Mouse (Mus musculus): ENCODE measurements around the gene Cfap54.

The Cfap54 gene

GRCm38 (mm10) chr10:92790893-92791530 lies 290.4 kb downstream of the Cfap54 start:
- DNase-seq (ENCODE audit: extremely low spot score, low read depth, low spot score): no peak

DNA sequence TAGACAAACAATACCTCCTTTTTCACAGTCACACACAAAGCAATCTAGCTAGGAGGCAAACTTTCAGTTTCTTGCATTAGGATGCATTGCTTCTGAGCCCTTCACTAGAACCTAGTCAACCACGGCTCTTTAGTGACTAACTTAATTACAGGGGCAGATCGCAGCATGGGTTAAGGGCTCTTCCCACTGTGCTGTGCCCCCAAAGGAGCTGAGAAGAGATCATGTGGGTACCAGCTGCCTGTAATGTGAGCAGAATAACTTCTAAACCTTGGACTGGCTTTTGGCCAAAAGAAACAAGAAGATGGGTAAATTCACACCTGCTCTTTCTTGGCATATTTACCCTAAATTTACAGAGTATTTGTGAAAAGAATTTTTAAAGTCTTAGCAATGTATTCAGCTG lies 291.2 kb downstream of the Cfap54 start:
- DNase-seq (ENCODE audit: extremely low spot score, low read depth, low spot score): no peak

- no peak for DNase-seq (ENCODE audit: extremely low spot score, low read depth, low spot score)
Measured at GRCm38 (mm10) chr10:92788410-92789096, 292.9 kb downstream of the Cfap54 start.

DNA sequence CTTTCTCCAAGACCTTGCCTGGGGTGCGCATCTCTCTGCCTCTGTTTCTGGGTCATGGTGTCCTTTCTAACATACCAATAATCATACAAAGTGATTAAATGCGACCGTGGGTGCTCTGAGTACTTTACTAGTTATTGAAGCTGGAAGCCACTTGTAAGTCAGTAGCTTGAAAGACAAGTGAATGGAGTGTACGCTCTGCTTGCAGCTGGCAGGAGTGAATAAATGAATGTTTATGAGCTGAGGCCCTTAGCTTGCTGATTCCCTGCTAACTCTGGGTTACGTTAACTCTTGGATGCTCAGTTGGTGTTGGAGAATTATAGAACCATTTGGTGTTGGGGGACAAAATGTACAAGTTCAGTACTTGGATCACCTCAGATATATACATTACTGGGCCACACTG lies 298.7 kb downstream of the Cfap54 start:
- DNase-seq (ENCODE audit: extremely low spot score, low read depth, low spot score): no peak

DNA sequence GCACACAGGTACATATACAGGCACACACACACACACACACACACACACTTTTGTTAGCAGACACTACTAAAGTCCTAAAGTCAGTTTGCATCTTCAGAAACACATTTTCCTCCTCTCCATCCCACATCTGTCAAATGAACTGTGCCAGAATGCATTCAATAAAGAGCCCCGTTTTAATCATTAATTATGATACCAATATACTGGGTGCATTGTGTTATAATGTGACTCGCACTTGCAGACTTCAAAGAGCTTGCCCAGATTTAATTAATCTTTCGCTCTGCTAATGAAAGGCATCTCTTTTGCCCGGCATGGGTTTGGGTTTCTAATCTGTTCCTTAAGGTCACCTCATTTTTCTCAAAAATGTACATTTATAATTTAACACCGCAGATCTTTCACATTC lies 327.1 kb downstream of the Cfap54 start:
- DNase-seq (ENCODE audit: extremely low spot score, low read depth, low spot score): no peak

DNA sequence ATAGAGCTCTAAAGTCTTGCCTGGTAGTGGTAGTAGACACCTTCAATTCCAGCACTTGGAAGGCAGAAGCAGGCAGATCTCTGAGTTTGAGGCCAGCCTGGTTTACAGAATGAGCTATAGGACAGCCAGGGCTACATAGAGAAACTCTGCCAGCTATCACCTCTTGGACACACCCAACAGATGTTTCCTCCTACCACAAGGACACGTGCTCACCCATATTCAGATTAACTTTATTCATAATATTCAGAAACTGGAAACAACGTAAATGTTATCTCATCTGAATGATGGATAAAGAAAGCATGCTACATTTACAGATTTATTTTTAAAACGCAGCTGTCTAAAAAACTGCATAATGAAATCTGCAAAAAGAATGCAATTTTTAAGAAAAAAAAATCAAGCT lies 351.1 kb downstream of the Cfap54 start:
- DNase-seq (ENCODE audit: extremely low spot score, low read depth, low spot score): no peak

DNA sequence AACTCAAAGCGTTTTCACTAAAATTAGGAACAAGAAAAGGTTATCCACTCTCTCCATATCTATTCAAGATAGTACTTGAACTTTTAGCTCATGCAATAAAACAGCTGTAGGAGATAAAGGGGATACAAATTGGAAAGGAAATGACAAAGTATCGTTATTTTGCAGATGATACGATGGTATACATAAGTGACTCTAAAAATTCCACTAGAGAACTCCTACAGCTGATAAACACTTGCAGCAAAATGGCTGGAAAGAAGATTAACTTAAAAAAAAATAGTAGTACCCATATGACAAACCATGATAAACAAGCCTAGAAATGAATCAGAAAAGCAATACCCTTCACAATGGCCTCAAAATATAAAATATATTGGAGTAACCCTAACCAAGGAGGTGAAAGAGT lies 352.7 kb downstream of the Cfap54 start:
- DNase-seq (ENCODE audit: extremely low spot score, low read depth, low spot score): no peak
